Mouse (Mus musculus) urinary bladder, postnatal 4 days (tissue): ENCODE data around the gene Lypd6.

Source experiments
- DNase-seq, 2 experiments: peaks; one replicate each; pipeline ENCODE4 v3.0.0; 2021 to 2022; ENCODE audit warnings: low spot score in 2 of 2

Gene Lypd6

DNA sequence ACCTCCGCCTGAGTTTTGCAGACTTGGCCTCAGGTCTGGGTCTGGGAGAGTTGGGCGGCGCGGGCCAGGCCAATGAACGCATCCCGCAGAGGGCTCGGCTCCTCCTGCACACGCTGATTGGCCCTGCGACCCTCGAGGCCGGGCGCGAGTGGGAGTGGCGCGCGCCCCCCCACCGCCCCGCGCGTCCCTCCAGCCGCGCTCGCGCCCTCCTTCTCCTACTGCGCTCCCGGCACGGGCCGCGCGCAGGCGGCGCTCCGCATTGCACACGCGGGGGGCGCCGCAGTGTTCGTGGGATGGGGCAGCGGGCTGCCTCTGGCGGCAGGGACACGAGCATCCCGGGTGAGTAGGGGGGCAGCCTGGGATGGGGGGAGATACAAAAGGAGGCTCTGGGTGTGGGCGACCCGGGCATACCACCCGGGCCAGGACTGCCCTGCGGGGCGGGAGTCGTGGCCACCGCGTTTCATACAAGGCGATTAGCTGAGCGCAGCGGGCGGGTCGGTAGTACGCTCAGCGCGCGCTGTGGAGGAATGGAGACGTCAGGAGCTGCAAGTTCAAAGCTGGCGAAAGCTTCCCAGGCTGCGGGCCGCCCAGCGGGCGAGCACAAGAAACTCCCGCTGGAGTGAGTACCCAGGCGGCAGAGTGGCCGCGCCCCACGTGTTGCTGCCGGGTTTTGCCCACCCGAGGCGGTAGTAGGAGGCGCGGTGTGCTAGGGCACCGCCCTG is at the start of gene Lypd6:
TSS of gene Lypd6 (plus strand) at position 184 of the 722 bp plus-strand sequence.
- peak; percentile 72 to 73 for DNase-seq

DNA sequence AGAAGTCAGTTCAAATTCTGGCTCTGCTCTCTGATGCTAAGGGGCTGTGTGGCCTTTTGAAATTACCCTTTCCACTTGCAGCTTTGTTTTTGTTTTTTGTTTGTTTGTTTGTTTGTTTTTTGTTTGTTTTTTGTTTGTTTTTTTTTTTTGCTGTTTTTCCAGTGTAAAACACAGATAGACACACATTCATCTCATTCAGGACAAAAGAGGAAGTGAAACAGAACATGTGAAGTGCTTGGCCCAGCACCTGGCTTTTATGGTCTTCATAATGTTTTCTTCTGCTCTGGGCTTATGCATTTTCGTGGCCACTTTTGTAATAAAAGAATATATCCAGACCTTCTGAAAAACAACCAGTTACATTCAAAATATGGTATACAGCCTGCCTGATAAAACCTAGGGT is 46.8 kb upstream of the Lypd6 start:
- no peak for DNase-seq

DNA sequence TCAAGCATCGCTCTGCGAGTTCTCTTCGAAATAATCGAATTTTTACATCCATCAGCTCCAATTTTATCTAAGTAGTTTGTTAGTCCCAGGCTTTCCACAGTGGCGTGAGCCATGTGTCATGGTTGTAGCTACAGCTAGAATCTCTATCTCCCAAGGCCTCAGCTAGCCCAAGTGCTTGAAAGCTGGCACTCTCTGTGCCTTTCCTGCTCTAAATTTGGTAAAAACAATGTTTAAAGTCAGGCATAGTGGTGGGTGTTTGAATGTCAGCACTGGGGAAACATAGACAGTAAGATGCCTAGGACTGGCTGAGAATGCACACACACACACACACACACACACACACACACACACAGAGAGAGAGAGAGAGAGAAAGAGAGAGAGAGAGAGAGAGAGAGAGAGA is 40.7 kb upstream of the Lypd6 start:
- no peak for DNase-seq

DNA sequence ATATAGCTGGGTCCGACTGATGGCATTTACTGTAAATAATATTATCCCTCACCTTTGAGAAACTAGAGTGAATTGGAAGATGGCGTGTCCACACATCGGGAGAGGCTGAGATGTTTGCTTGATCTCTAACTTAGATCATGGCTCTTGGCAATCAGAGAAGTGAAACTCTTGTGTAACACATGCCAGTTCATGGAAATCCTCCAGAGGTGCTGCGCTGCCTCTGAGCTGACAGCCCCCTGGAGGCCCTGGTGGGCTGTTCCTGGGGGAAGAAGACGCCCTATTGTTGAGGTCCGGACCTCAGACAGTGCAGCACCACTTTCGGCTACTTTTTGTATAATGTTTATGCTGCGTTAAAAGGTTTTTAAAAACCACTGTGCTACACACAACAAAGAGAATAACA is 37.3 kb upstream of the Lypd6 start:
- no peak for DNase-seq

DNA sequence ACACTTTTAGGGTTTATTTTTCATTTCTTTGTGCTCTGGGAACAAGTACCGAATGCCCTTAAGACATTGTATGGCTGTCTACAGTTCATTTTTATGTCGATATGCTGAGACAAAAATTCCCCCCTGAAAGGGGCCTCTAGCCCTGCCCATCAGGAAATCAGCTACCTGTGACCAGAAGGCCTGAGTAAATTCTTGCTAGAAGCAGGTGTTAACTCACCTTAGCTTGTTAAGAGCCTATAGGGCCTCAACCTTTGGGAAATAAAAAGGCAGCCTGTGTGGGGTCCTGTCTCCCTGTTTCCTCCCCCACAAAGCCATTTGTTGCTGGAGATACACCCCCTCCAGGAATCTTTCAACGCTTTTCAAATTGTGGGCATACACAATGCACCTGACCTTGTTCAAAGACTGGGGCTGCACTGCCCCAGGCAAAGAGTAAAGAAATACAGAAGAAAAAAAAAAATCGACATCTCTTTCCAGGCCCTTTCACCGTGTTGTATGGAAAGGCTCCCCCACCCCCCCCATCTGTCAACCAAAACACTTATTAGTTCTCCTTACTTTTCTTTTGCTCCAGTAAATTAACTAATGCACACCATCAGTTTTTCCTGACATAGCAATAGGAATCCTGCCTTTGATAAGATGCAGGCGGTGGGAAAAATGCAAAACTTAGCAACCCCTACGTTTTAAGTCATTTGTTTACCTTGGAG is 21.9 kb upstream of the Lypd6 start:
- DNase-seq, result no peak

DNA sequence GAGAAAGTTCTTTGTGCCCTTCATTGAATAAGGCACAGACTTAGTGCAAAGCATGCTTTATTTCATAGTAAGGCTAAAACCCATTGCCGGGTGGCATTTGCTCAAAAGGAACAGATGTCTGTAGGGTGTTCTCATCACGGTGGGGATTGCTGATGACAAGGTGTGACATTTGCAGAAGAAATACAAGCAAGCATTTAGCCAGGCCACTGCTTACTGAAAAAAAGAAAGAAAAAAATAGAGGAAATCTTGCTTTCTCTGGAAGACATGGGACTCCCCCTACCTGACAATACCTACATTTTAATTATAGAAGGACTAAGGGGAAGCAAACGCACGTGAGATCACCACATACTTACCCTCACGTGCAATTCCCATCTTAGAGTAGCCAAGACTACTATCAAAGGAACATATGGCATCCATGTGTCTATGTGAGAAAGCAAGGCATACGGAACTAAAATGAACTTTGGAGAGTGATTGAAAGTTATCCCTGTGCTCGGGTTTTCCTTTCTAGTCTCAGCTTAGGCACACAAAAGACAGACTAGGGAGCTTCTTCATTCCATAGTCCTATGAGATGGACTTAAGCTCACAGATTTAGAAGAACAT is 21.3 kb upstream of the Lypd6 start:
- DNase-seq, result no peak

DNA sequence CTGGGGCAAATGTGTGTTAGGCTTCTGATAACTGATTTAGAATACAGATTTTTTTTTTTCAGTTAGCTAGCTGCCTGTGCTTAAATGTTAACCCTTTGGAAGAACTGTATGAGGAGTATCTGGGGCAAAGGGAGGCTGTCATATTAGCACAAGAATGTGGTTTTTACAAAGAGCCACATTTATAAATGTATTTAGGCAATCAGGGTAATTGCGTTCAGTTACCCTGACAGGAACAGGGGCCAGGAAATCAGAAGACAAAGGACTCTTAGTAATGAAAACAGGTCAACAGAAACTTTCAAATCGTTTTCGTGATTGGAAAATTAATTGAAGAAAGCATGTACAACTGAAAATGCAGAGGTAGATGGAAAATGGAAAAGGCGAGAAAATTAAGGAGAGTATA is 20.4 kb upstream of the Lypd6 start:
- no peak for DNase-seq

DNA sequence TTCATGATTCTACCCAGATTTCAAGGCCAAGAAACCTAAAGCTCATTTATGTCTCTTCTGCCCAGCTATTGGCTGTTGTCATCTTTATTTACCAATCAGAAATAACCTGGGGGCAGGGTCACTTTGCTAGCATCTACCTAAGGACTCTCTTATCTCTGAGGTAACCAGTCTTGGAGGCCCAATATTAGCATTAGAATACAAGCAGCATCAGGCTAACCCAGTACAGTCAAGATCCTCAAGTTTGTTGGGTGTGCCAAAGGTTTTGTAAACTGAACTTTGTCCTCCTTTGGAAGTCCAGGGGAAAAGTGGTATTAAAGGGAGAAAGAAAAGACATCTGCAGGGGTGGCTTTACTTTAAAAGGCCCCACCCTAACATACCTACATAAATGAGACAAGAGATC is 17.8 kb upstream of the Lypd6 start:
- DNase-seq, result no peak

DNA sequence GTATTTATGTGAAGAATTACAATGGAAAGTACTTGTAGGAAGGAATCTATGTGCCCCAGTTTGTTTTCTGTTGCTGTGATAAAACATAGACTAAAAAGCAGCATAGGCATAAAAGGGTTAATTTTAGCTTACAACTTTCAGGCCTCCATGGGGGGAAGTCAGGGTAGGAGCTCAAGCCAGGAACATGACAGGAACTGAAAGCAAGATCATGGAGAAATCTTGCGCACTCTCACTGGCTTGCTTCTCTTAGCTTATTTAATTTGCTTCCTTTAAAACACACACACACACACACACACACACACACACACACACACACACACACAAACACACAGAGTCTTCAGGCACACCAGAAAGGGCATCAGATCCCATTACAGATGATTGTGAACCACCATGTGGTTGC is 12.3 kb upstream of the Lypd6 start:
- no peak for DNase-seq

DNA sequence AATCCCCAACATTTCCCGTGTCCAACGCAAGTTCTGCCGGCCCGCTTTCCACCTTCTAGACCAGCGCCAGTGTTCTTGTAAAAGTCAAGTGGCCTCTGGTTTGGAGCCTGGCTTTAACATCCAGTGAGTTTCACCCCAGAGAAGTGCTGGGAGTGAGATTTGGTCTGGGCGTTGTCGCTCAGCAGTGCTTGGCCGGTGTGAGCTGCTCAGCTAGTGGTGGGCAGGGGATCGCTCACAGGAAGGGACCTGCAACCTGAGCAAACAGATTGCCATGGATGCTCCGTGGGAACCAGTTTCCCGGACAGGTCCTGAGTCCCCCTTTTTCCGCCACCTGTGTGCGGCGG is 355 bp upstream of the Lypd6 start:
- no peak for DNase-seq

DNA sequence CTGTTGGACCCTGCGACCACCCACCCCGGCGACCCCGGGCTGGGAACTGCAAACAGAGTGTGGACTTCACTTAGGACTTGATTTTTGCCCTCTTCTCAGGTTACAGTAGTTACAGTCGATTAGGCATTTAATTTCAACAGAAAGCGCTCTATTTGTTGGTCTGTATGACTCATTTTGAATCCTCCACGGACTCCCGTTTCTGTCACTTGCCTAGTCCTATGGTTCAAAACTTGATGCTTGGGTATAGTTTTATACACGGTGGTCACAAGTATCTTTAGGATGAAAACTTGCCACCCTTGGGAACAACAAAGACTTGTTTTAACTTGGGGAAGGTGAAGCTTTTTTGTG is 713 bp downstream of the Lypd6 start:
- no peak for DNase-seq

DNA sequence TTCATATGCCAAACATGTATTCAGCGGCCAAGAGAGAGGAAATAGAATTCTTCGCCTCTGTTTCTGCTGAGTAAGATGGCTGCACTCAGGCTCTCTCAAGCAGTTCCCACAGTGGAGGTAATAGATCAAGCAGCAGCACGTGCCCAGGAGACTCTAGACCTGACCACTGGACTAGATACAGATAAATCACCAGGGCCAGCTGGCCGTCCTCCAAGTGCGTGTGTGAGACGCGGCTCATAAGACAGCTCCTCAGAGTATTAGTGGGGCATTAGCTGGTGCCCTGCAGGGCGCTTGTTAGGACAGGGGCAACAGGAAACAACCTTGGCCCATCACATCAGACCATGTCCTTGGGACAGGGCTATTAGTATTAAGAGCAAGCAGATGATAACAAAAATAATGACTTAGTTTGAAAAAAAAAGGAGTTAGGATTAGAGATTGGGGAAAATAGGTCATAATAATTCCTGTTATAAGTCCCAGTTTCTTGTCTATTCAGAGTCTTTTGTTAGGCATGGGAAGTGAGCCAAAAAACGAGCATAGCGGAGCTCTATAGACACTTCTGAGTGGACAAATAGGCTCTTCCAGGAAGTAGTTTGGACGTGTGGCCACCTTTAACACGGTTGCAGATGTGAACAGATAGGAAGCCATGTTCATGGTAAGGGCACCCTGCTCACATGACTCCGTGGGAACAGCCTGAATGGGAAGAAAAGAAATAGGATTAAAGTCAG is 3.5 kb downstream of the Lypd6 start:
- DNase-seq, result no peak

DNA sequence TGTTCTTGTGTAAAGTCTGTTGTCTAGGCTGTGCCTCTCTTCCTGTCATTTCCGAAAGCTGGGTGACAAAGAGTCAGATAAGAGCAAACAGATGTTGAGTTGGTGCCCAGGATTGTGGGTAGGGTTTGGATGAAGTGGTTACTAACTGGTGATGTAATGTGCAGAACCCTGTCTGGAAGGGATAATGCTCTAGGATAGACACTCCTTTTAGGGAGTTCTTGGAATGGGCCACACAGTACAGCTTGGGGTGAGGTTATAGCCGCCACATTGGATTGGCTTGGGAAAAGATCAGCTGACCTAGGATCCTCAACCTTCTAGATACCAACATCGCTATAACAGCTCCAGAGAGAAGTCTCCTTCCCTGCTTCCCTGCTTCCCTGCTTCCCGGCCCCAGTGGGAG is 5.9 kb downstream of the Lypd6 start:
- DNase-seq, result no peak

DNA sequence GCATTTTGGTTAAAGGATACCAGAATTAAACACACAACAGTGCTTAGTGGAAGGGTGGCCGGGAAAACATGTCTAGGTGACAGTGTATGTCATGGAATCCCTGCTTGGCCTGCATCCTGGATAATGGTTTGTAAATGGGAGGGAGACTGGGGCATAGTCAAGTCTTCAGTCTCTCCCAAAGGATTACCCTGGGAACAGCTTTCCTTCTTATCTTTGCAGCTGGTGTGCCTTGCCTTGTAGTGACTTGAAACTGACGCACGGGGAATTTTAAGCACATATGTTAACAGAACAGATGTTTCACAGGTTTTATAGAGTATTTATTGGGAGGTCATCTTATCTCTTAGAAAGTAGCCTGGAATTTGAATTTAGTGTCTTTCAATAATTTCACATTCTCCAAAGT is 18.5 kb downstream of the Lypd6 start:
- DNase-seq, result no peak

DNA sequence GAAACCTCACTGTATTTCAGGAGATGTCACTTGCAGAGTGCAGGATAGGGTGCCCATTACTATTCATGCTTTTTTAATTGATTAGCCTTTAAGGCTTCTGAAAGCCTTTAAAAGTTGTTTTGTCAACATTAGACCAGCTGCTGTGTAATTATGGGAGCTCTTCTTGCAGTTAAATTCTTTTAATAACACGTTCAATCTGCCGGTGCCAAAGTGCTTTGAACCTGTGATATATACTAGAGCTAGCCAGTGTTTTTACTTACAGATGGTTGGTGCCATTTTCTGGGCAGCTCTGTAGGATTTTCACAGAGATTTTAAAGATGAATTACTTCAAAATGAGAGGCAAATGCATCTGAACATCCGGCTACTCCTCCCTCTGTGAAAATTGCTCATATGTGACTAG is 21.5 kb downstream of the Lypd6 start:
- no peak for DNase-seq

DNA sequence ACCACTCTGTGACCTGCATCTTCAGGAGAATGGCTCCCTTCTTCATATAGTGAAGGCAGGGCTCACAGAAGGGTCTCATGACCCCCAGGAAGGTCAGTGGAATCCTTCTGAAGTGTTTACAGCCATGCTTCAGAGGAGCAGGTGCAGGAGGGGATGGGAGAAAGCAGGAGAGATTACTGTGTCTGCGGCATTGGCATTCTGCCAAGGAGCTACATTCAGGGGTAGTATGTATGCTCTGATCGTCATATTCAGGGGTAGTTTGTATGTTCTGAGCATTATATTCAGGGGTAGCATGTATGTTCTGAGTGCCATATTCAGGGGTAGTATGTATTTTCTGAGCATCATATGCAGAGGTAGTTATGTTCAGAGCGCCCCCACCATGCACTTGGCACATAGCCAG is 30.1 kb downstream of the Lypd6 start:
- DNase-seq, result no peak

DNA sequence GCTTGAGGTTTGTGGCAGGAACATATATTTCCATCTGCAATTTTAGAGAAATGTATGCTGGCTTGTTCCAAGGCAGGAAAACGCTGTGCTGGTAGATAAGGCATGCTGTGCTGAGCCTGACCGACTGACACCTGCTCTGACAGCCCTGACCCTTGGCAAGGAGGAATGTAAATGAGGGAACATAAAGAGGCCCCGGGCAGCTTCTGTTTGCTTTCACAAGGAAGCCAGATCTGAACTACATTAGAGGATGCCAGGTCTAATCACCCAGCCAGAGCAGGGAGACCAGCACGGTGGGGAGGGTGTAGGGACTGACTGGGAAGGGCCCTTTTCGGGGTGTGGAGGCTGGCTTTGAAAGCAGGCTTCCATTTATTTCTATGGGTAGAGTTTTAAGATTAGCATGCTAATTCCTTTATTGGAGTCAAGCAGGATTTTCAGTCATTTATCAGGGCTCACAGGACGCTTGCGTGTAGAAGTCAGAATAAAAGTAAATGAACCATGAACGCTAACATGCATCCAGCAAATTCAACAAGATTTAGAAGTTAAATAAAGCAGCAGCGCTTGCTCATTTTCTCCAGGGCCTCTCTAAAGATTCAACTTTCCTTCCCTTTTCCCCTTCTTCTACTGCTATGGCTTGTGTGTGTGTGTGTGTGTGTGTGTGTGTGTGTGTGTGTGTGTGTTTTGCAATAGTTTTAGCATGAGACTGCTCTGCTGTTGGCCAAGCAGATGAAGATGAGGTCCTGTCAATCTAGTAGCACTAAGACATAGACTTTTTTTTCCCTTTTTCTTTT is 34.3 kb downstream of the Lypd6 start:
- no peak for DNase-seq

DNA sequence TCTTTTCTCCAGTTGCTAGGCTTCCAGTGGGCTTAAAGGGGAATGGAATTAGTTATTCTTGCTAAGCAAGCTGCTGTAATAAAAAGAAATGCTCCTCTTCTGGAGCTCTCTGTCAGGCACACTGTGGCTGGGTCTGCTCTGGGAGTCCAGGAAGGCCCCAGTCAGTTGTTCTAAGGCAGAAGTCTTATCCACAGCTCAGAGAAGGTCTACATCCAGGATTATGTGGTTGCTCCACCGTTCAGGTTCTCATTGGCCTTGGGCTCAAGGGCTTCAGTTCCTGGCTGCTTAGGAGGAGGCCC is 34.9 kb downstream of the Lypd6 start:
- DNase-seq, result no peak

DNA sequence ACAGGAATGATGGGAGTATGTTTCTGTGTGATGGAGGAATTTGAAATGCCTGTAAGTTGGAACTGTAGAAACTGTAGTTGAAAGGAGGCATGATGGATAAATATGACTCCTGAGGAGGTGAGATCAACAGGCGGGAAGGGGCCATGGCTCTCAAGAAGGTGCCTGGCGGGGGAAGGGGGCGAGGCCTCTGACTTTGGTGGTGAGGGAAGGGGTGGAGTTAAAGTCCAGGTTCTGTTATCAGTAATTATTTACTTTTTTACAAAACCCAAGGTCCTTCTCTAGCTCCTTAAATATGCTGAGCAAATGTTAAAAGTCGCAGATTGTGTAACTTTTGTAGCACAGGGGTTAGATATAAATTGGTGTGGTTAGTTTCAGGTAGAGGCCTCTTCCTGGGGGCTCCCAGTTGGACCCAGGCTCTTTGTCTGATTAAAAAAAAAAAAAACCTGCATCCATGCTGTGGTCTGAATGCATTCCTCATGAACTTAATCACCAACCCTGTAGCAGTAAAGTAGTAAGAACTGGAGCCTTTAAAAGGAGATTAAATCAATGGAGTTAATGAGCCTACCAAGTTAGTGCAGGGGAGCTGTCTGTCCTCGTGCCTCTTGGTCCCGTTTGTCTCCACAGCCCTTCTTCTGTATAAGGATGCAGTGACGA is 37.7 kb downstream of the Lypd6 start:
- DNase-seq, result no peak

DNA sequence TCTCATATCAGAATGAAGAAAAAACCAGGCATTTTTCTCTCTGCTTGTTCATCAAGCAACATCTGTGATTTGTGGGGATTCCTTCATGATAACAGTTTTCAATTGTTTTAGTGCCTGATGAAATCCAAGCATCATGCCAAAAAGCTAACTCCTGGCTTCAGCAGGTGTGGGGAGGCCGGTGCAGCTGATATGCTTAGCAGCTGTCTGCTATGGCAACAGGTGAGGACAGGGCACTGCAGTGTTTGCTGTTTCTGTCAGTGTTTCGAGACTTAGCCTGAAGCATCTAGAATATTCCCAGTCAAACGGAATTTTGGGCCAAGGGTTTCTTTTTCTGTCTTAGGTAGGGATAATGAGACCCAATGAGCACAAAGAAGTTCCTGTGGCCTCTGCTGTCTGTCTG is 39.4 kb downstream of the Lypd6 start:
- no peak for DNase-seq

DNA sequence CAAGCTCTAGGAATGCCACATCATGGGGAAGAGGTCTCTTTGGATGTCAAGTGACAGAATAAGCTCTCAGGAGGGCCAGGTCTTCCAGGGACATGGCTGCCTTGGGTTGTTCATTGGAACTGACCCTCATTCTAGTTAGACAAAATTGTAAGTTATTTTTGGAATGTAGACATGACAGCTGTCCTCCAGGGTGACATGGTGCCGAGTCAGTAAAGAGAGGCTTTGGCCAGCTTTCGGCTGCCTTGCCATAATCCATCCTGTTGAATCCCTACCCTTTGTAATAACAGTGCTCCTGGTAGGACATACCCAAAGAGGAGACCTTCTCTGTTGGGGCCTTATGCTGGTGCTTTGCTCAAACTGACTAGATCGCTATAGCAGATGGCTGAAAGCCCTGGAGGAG is 39.8 kb downstream of the Lypd6 start:
- DNase-seq, result no peak

DNA sequence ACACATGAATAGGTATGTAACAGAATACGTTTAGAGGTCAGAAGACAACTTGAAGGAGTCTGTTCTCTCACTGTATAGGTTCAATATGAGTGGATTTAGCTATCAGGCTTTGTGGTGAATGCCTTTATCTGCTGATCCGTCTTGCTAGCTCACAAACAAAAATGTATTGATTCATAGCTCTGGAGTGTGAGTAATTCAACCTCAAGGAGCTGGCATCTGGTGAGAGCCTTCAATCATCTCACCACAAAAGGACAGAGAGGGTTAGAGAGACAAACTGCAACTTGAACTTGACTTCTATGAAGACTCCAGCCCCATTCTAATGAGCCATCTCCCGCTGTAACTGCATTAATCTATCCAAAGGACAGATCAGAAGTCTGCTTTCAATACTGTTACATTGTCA is 40.6 kb downstream of the Lypd6 start:
- no peak for DNase-seq
